Mouse (Mus musculus): Measurements from ENCODE around the gene Tubgcp3.
A peak's percentile ranks its signal among the peaks of the same experiment; 100 is the strongest.

GRCm38 (mm10) chr8:12629079-12629478 lies 43.0 kb downstream of the Tubgcp3 start:
- TF ChIP-seq POLR2A (IDR thresholded peaks at IDR 0.05; ENCODE audit: extremely low read depth, insufficient read depth, low read length) (no peak), CTCF (IDR thresholded peaks at IDR 0.05; ENCODE audit: low read depth, low read length) (peak; percentile 82)
